Mouse (Mus musculus): ENCODE results near the gene Chrm2. TPM values are rescaled to one million over a fixed set of nuclear protein-coding genes. Genes with fewer than 3 reads are reported as not detected.

The Chrm2 gene
- polyA plus RNA-seq (2014; fragmentation: Nextera tagmentation; extraction: Ambion mirVana) = 5.4 and 5.6 TPM in 2 replicates

DNA sequence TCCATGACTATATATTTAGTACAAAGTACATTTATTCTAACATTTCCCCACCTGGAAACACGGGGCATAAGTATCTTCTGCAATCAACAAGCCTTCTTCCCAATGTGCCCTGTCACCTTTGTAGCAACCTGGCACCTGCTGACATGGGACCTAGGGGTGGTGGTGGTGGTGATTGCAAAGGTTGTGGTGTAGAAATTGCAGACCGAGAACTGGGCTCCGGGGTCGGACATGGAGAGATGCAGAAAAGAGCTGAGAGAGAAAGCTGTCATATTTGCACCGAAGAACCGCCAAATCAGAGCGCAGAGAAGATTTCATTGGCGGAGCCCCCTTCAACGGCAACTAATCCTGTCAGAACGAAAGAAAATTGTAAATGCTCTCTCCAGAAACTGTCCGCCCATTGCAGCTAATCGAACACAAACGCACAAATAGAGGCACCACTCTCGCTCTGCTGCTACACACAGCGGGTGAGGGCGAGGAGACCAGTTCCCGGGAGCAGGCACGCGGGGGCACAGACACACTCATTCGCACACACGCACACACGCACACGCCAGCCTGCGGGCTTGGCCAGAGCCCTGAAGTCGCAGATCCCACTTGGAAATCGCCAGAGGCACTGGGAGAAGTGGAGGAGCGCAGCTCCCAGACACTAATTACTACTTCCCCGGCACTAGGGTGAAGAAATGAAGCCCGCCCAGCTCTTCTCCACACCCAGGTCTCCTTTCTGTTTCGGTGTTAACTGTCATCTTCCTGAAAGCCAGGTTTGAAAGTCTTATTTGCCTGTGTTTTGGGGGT is at the start of gene Chrm2:
TSS of gene Chrm2 (plus strand) at position 473 of the 789 bp plus-strand sequence.
- Histone ChIP-seq H3K9ac (ENCODE audit: low read depth, low read length) (peak within 1 kb of the TSS; percentile 70), H3K4me3 (ENCODE audit: low read depth, low read length) (peak within 1 kb of the TSS; percentile 63), H3K9me3 (replicated peaks; ENCODE audit: control insufficient read depth, low read length) (no peaks in the 10 kb centered on the region)

DNA sequence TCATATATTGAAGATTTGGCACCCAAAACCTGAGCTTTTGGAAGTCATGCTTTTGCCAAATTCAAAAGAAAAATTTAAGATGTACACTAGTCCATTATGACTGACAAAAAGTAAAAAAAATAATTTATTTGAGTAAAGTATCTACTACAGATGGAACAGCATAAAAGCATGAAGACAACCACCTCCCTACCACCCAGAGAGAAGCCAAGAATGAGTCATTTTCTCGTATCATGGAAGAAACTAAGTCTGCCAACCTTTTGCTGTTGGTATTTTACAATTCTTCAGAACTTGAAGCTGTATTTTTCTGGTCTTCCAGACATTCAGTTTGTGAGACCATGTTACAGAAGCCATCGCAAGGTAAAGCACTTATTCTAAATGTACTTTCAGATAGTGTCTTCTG is 13.9 kb upstream of the Chrm2 start:
- H3K4me1 ChIP-seq (ENCODE audit: control insufficient read depth, insufficient read depth, low read length) = no peaks in the 10 kb centered on the region

More for the DNA sequence above, at the start of gene Chrm2:
- Histone ChIP-seq H3K27me3 (ENCODE audit: control insufficient read depth, insufficient read depth, low read length) (peaks cover 8% of the 10 kb centered on the region), H3K4me1 (ENCODE audit: control insufficient read depth, insufficient read depth, low read length) (peaks cover 2% of the 10 kb centered on the region; the same call in 1 of the 2 replicates), H3K27ac (ENCODE audit: low read depth, low read length) (no peak within 1 kb of the TSS), H3K4me2 (peak within 1 kb of the TSS; percentile 87), H3K36me3 (ENCODE audit: control insufficient read depth, insufficient read depth, low read length) (no peaks in the 10 kb centered on the region)
- 3% methylated on average over 30 of the region's 30 CpGs for WGBS (ENCODE audit: insufficient replicate concordance)
- no peak for ATAC-seq (replicated peaks; ENCODE audit: insufficient number of reproducible peaks, low FRiP score, low TSS enrichment)

DNA sequence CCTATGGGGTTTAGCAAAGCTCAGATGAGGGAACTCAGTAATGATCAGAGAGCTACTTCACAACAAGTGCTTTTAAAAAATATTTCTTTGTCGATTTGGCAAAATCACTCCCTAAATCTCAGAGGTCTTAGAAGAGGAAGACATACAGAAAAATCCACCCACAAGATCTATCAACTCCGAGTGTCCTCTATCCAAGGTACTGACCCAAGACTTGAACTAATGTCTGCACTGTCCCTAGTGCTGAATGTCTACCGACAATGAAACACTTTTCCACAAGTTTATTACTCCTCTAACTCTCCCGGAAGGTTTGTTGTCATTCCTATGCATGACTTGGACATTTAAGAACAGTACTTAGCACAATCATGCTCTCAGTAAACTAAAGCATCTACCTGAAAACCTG is 9.9 kb upstream of the Chrm2 start:
- ATAC-seq (replicated peaks; ENCODE audit: insufficient number of reproducible peaks, low FRiP score, low TSS enrichment) = no peak
- no peaks in the 10 kb centered on the region for H3K36me3 ChIP-seq (ENCODE audit: control insufficient read depth, insufficient read depth, low read length)
- H3K4me1 ChIP-seq (ENCODE audit: control insufficient read depth, insufficient read depth, low read length) = no peaks in the 10 kb centered on the region
- no peaks in the 10 kb centered on the region for H3K9me3 ChIP-seq (replicated peaks; ENCODE audit: control insufficient read depth, low read length)
- H3K4me3 ChIP-seq (ENCODE audit: low read depth, low read length) = no peak overlapping the region
- no peak overlapping the region for H3K9ac ChIP-seq (ENCODE audit: low read depth, low read length)
- no peak overlapping the region for H3K4me2 ChIP-seq
- H3K27me3 ChIP-seq (ENCODE audit: control insufficient read depth, insufficient read depth, low read length) = no peaks in the 10 kb centered on the region
- no peak overlapping the region for H3K27ac ChIP-seq (ENCODE audit: low read depth, low read length)
- 53% methylated on average over 4 of the region's 4 CpGs for WGBS (ENCODE audit: insufficient replicate concordance)

More for the DNA sequence above, 13.9 kb upstream of the Chrm2 start:
- 78% methylated on average over 2 of the region's 2 CpGs for WGBS (ENCODE audit: insufficient replicate concordance)
- Histone ChIP-seq H3K27ac (ENCODE audit: low read depth, low read length) (no peak overlapping the region), H3K4me2 (no peak overlapping the region), H3K9ac (ENCODE audit: low read depth, low read length) (no peak overlapping the region), H3K36me3 (ENCODE audit: control insufficient read depth, insufficient read depth, low read length) (no peaks in the 10 kb centered on the region), H3K4me3 (ENCODE audit: low read depth, low read length) (no peak overlapping the region), H3K9me3 (replicated peaks; ENCODE audit: control insufficient read depth, low read length) (no peaks in the 10 kb centered on the region), H3K27me3 (ENCODE audit: control insufficient read depth, insufficient read depth, low read length) (no peaks in the 10 kb centered on the region)
- ATAC-seq (replicated peaks; ENCODE audit: insufficient number of reproducible peaks, low FRiP score, low TSS enrichment) = no peak

DNA sequence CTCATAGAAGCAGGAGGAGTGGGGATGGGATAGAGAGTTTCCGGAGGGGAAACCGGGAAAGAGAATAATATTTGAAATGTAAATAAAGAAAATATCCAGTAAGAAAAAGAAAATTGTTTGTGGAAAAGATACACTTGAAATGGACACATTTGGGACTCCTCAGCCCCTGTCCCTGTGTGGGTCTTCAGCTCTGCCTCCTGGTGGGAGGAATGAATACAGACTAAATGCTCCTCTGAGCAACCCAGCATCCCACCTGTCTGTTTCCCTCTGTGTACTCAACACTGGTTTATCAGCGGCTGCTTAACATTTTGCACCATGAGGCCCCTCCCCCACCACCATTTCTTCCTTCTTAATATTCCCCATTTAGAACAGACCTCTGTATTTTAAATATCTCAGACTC is 3.8 kb upstream of the Chrm2 start:
- Histone ChIP-seq H3K9me3 (replicated peaks; ENCODE audit: control insufficient read depth, low read length) (no peaks in the 10 kb centered on the region), H3K4me2 (no peak overlapping the region), H3K4me3 (ENCODE audit: low read depth, low read length) (no peak overlapping the region)

DNA sequence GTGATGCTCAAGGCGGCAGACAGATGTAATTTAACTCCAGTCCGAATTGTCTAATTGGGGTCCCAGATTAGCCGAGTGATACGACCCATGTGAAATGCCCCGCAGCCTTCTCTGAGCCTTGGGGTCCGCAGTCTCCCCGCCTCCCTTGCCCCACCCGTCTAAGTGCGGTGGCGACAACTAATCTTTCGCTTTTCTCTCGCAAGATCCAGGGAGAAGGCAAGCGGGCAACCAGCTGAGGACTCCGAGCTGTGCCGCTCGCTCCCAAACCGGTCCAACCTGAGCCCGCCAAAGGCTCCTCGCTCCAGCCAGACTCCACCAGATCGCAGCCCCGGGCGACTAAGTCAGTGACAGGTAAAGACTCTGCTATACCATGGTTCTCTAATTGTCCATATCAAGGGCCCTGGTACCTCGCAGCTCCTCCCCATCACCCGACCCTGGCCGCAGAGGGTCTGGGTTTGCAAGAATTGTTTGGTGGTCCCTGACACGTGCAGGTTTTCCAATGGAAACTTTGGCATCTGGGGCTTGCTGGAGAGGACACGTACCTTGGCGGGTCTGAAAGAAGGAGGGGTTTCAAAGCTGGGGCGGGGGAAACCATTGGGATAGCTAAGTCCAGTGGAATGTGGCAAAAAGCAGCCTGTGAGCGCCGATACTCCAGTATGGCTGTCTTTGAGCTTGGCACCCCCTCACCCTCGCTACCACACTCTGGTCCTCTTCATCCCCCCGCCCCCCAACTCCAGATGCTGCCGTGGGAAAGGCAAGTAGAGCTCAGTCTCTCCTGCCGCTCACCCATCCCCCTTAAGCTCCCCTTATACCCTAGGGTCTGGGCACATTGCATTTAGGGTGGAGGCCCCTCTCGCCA is 746 bp downstream of the Chrm2 start:
- Histone ChIP-seq H3K9ac (ENCODE audit: low read depth, low read length) (peak overlapping the region; percentile 70), H3K4me1 (ENCODE audit: control insufficient read depth, insufficient read depth, low read length) (peaks cover 2% of the 10 kb centered on the region; the same call in 1 of the 2 replicates), H3K27ac (ENCODE audit: low read depth, low read length) (no peak overlapping the region), H3K9me3 (replicated peaks; ENCODE audit: control insufficient read depth, low read length) (no peaks in the 10 kb centered on the region), H3K4me2 (peak overlapping the region; percentile 87), H3K36me3 (ENCODE audit: control insufficient read depth, insufficient read depth, low read length) (no peaks in the 10 kb centered on the region), H3K27me3 (ENCODE audit: control insufficient read depth, insufficient read depth, low read length) (peaks cover 8% of the 10 kb centered on the region), H3K4me3 (ENCODE audit: low read depth, low read length) (peak overlapping the region; percentile 63)
- under 1% methylated on average over 36 of the region's 36 CpGs for WGBS (ENCODE audit: insufficient replicate concordance)
- peak; percentile 55 for ATAC-seq (replicated peaks; ENCODE audit: insufficient number of reproducible peaks, low FRiP score, low TSS enrichment)

More for the DNA sequence above, 3.8 kb upstream of the Chrm2 start:
- Histone ChIP-seq H3K9ac (ENCODE audit: low read depth, low read length) (no peak overlapping the region), H3K27me3 (ENCODE audit: control insufficient read depth, insufficient read depth, low read length) (no peaks in the 10 kb centered on the region), H3K4me1 (ENCODE audit: control insufficient read depth, insufficient read depth, low read length) (0 out of 2 replicates have a peak, but pooled peaks cover 2% of the 10 kb centered on the region), H3K36me3 (ENCODE audit: control insufficient read depth, insufficient read depth, low read length) (no peaks in the 10 kb centered on the region), H3K27ac (ENCODE audit: low read depth, low read length) (no peak overlapping the region)
- ATAC-seq (replicated peaks; ENCODE audit: insufficient number of reproducible peaks, low FRiP score, low TSS enrichment) = no peak
- 56% methylated on average over 3 of the region's 3 CpGs for WGBS (ENCODE audit: insufficient replicate concordance)

DNA sequence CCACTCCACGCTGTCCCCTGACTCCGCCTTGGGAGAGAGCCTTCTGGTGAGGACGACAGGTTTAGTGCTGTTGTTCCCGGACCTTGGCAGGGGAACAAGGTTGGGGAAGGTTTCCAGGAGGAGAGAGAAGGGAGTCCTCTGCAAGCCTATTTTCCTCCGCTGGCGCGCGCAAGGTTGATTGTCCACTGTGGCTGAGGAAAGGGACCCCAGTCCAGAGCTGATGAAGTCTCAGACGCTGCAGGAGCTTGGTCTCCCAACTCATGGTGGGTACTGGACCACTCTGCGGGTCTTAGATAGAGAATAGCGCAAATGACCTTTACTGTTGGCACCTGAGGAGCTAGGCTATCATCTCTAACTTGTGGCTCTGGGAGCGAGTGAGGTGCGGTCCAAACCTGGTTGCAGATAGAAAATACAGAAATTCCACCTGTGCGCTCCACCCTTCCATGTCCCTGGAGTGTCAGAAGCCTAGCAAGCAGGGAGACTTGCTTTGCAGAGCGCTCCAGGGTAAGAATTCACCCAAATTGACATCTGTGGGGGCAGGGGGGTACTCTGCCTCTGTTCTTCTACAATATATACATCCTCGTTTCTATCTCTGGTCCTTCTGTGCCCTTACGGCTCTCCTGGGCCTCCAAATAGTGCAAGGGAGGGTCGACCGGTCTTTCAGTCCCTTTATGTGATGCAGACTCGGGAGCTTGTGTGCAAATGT is 1.5 kb downstream of the Chrm2 start:
- Histone ChIP-seq H3K27ac (ENCODE audit: low read depth, low read length) (no peak overlapping the region), H3K36me3 (ENCODE audit: control insufficient read depth, insufficient read depth, low read length) (no peaks in the 10 kb centered on the region), H3K9ac (ENCODE audit: low read depth, low read length) (peak overlapping the region; percentile 70), H3K4me3 (ENCODE audit: low read depth, low read length) (peak overlapping the region; percentile 63), H3K4me2 (peak overlapping the region; percentile 87), H3K4me1 (ENCODE audit: control insufficient read depth, insufficient read depth, low read length) (peaks cover 2% of the 10 kb centered on the region; the same call in 1 of the 2 replicates), H3K9me3 (replicated peaks; ENCODE audit: control insufficient read depth, low read length) (no peaks in the 10 kb centered on the region), H3K27me3 (ENCODE audit: control insufficient read depth, insufficient read depth, low read length) (peaks cover 8% of the 10 kb centered on the region)
- 30% methylated on average over 20 of the region's 20 CpGs for WGBS (ENCODE audit: insufficient replicate concordance)
- no peak for ATAC-seq (replicated peaks; ENCODE audit: insufficient number of reproducible peaks, low FRiP score, low TSS enrichment)

DNA sequence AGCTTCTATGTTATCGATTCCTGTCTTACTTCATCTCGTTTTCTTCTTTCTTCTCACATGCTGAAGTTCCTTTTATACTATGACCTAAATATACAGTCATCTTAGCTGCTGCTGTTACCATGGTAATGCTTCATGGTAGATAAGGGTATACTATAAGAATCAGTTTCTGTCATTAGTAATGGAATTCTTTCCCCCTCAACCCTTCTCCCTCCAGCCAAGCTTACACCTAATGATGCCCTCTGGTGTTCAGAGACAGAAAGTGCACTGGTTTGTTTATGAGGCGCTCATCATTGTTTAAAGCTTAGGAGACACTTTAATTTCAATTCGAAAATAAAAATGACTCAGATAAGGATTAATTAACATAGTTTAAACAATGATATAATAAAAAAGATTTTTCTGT is 5.8 kb downstream of the Chrm2 start:
- peaks cover 8% of the 10 kb centered on the region for H3K27me3 ChIP-seq (ENCODE audit: control insufficient read depth, insufficient read depth, low read length)
- ATAC-seq (replicated peaks; ENCODE audit: insufficient number of reproducible peaks, low FRiP score, low TSS enrichment) = no peak
- no peaks in the 10 kb centered on the region for H3K9me3 ChIP-seq (replicated peaks; ENCODE audit: control insufficient read depth, low read length)
- H3K4me3 ChIP-seq (ENCODE audit: low read depth, low read length) = no peak overlapping the region
- H3K9ac ChIP-seq (ENCODE audit: low read depth, low read length) = no peak overlapping the region
- no peaks in the 10 kb centered on the region for H3K36me3 ChIP-seq (ENCODE audit: control insufficient read depth, insufficient read depth, low read length)
- H3K4me1 ChIP-seq (ENCODE audit: control insufficient read depth, insufficient read depth, low read length) = peaks cover under 1% of the 10 kb centered on the region; the same call in 1 of the 2 replicates
- 58% methylated on average over 4 of the region's 4 CpGs for whole genome bisulfite sequencing (ENCODE audit: insufficient replicate concordance)
- H3K4me2 ChIP-seq = no peak overlapping the region
- H3K27ac ChIP-seq (ENCODE audit: low read depth, low read length) = no peak overlapping the region

DNA sequence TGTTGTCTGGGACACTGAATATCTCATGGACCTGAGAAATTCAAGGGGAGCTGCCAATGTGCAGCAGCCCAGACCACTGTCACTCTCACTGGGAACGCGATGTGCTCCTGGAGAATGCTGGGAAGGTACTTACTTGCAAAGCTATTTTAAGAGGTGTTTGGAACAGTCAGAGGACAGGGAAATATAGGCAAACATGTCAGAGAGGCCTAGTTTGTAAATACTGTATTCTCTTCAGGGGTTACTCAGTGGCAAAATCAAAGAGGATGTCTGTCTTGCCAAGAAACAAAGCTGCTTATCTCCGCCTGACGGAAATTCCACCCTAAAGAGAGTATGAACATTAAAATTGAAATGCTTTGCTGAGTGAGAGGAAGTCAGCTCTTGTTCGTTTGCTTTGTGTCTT is 17.3 kb downstream of the Chrm2 start:
- no peak overlapping the region for H3K4me2 ChIP-seq
- H3K9ac ChIP-seq (ENCODE audit: low read depth, low read length) = no peak overlapping the region
- H3K27me3 ChIP-seq (ENCODE audit: control insufficient read depth, insufficient read depth, low read length) = no peaks in the 10 kb centered on the region
- 27% methylated on average over 5 of the region's 5 CpGs for WGBS (ENCODE audit: insufficient replicate concordance)
- no peak overlapping the region for H3K4me3 ChIP-seq (ENCODE audit: low read depth, low read length)
- H3K4me1 ChIP-seq (ENCODE audit: control insufficient read depth, insufficient read depth, low read length) = peaks cover 10% of the 10 kb centered on the region
- no peaks in the 10 kb centered on the region for H3K36me3 ChIP-seq (ENCODE audit: control insufficient read depth, insufficient read depth, low read length)
- H3K27ac ChIP-seq (ENCODE audit: low read depth, low read length) = peak overlapping the region; percentile 82
- no peaks in the 10 kb centered on the region for H3K9me3 ChIP-seq (replicated peaks; ENCODE audit: control insufficient read depth, low read length)
- no peak for ATAC-seq (replicated peaks; ENCODE audit: insufficient number of reproducible peaks, low FRiP score, low TSS enrichment)
